Mouse (Mus musculus): ENCODE results near the gene St6galnac3.

St6galnac3 gene

GRCm38 (mm10) chr3:153690553-153690952 lies 34.4 kb downstream of the St6galnac3 start:
- DNase-seq (ENCODE audit: low read depth in 1 of 2, low spot score in 2 of 2), result no peak

- DNase-seq (ENCODE audit: low read depth in 1 of 2, low spot score in 2 of 2), result no peak
Measured at GRCm38 (mm10) chr3:153689793-153690291, 35.1 kb downstream of the St6galnac3 start.

DNA sequence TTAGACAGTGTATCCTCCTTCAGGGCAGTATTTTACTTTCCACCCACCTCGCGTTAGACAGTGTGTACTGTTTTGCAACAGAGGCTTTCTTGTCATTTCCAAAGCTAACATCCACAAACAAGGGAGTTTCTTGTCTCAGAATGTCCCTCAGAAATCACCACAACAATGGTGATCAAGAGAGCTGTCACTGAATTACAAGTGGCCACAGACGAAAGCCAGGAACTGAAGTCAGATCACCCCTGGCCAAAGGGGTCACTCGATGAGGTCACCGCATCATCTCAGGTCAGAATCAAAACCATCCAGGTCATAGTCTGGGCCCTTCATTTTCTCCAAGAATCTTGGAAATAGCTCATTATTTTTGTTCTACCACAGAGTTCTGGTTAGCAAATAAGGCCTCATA lies 37.1 kb downstream of the St6galnac3 start:
- no peak for DNase-seq (ENCODE audit: low read depth in 1 of 2, low spot score in 2 of 2)

- DNase-seq (ENCODE audit: low read depth in 1 of 2, low spot score in 2 of 2), result no peak
Measured at GRCm38 (mm10) chr3:153684909-153685308, 40.1 kb downstream of the St6galnac3 start.

GRCm38 (mm10) chr3:153682303-153682702 lies 42.7 kb downstream of the St6galnac3 start:
- DNase-seq (ENCODE audit: low read depth in 1 of 2, low spot score in 2 of 2), result no peak

DNA sequence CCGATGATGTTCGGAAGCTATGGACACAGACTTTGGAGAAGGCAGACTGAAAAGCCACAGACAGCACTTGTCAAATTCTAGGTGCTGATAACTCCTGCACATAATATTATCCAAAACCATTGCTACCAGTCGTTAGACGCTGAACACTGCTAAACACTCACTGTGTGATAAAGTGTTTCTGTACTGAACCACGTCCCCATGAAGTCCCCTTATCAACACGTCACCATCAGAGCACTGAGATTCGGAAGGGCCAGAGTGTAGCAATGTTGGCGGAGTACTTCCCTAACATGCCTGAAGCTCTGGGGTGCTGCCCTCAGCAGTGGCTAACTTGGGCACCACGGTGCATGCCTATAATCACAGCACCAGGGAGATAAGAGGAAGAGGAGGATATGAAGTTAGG lies 43.3 kb downstream of the St6galnac3 start:
- DNase-seq (ENCODE audit: low read depth in 1 of 2, low spot score in 2 of 2), result no peak

GRCm38 (mm10) chr3:153675832-153676231 lies 49.1 kb downstream of the St6galnac3 start:
- no peak for DNase-seq (ENCODE audit: low read depth in 1 of 2, low spot score in 2 of 2)

DNA sequence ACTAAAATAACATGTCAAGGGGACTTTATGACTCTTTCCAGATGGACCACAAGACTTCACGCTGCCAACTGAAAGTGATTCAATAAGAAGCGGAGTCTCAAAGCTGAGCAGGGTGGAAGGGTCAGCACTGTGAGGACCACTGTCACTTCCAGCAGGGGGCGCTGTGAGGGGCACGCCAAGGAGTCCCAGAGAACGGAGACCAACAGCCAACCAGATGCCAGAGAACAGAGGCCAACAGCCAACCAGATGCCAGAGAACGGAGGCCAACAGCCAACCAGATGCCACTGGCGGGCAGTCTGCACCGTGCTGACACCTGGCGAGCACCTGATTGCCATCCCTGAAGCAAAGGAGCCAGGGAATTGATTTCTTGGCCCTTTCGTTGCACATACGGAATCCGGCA lies 49.9 kb downstream of the St6galnac3 start:
- no peak for DNase-seq (ENCODE audit: low read depth in 1 of 2, low spot score in 2 of 2)

DNA sequence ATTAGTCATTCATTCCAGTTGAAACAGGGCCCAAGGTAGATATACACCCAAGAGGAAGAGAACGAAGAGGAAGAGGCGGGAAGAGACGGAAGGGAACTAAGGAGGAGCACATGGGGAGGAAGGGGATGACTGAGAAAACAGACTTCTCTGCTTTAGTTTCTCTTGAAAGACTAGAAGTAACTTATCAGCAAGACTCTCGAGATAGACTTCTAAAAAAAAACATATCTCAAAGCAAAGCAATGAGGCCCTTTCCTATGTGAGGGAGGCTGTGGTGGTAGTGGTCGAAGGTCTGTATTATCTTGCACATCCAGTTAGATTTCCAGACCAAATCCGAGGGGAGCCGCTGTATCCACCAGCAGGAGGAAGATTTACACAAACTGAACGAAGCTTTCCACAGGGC lies 50.6 kb downstream of the St6galnac3 start:
- DNase-seq (ENCODE audit: low read depth in 1 of 2, low spot score in 2 of 2), result no peak

DNA sequence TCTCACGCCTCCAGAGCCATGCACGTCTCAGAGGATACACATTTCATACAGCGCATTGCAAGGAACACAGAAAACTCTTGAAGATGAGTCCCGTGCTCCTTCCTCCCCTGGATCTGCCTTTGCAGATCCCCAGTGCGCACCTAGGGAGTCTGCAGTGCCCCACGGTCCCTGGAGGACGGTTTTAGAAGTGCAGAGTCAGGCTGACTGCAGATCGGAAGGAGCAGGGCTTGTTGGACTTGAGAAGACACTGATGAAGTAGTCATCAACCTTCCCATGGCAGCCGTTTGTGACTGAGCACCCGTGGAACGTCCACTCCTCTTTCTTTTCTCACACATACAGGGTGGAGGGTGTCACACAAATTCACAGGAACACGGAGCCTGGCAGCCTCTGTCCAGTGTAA lies 51.5 kb downstream of the St6galnac3 start:
- DNase-seq (ENCODE audit: low read depth in 1 of 2, low spot score in 2 of 2), result no peak

DNA sequence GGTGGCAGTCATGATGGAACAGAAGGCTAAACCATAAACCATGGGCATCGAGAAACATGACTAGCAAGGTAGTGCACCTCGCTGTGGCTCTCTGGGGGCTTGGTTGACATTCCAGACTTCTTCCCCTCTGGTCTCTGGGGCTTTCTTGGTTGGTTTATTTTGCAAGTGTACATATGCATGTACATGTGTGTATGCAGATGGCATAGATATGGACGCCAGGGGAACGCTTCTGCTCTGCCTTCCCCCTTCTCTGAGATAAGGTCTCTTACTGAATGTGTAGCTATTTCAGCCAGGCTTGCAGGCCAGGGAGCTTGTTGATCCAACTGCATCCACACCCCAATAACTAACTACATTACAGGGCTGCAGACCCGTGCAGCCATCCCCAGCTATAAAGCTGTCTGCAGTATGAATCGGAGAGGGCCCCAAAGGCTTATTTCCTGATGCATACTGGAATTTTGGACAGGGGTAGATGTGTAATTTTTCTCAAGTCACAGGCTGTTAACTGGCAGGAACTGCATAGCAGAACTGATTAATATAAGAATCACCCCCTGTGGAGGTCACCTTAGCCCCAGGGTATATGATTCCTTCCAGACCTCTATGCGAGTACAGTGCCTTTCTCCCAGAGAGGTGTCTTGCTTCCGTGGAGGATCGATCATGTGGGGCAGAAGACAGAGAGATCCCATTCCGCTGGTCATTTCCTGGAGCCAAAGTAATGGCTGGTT lies 53.9 kb downstream of the St6galnac3 start:
- DNase-seq (ENCODE audit: low read depth in 1 of 2, low spot score in 2 of 2), result no peak

- DNase-seq (ENCODE audit: low read depth in 1 of 2, low spot score in 2 of 2), result no peak
Measured at GRCm38 (mm10) chr3:153669737-153670435, 55.1 kb downstream of the St6galnac3 start.

GRCm38 (mm10) chr3:153669329-153669728 lies 55.6 kb downstream of the St6galnac3 start:
- DNase-seq (ENCODE audit: low read depth in 1 of 2, low spot score in 2 of 2), result no peak

- DNase-seq (ENCODE audit: low read depth in 1 of 2, low spot score in 2 of 2), result no peak
Measured at GRCm38 (mm10) chr3:153668447-153669290, 56.3 kb downstream of the St6galnac3 start.

DNA sequence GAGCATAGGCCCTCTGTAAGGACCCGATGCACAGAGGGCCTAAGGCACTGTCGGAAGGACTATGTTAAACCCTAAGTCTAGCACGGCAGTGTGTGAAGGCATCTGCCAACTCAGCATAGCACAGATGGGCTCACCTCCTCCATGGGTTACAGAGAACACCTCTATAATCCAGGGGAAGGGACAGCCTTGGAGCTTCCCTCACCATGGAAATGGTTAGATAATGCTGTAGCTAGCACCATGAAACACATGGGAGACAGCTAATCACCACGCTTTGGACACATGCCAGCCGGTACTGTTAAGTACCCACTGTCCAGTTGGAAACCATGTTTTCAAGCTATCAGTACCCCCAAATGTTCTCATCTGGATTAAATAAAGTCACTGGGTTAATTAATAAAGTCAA lies 60.3 kb downstream of the St6galnac3 start:
- DNase-seq (ENCODE audit: low read depth in 1 of 2, low spot score in 2 of 2), result no peak

GRCm38 (mm10) chr3:153663841-153664427 lies 61.0 kb downstream of the St6galnac3 start:
- no peak for DNase-seq (ENCODE audit: low read depth in 1 of 2, low spot score in 2 of 2)

GRCm38 (mm10) chr3:153662796-153663195 lies 62.2 kb downstream of the St6galnac3 start:
- no peak for DNase-seq (ENCODE audit: low read depth in 1 of 2, low spot score in 2 of 2)

GRCm38 (mm10) chr3:153661927-153662326 lies 63.0 kb downstream of the St6galnac3 start:
- DNase-seq (ENCODE audit: low read depth in 1 of 2, low spot score in 2 of 2), result no peak

- DNase-seq (ENCODE audit: low read depth in 1 of 2, low spot score in 2 of 2), result no peak
Measured at GRCm38 (mm10) chr3:153659575-153660168, 65.3 kb downstream of the St6galnac3 start.

- DNase-seq (ENCODE audit: low read depth in 1 of 2, low spot score in 2 of 2), result no peak
Measured at GRCm38 (mm10) chr3:153658051-153658777, 66.8 kb downstream of the St6galnac3 start.

Measured in monocyte, adult 2 months (primary cell).